Mouse (Mus musculus): Measurements from ENCODE around the gene Padi3.

Padi3 gene

GRCm38 (mm10) chr4:140815996-140816917 is 5.8 kb upstream of the Padi3 start:
- DNase-seq (ENCODE audit: low spot score) = peak; percentile 74

DNA sequence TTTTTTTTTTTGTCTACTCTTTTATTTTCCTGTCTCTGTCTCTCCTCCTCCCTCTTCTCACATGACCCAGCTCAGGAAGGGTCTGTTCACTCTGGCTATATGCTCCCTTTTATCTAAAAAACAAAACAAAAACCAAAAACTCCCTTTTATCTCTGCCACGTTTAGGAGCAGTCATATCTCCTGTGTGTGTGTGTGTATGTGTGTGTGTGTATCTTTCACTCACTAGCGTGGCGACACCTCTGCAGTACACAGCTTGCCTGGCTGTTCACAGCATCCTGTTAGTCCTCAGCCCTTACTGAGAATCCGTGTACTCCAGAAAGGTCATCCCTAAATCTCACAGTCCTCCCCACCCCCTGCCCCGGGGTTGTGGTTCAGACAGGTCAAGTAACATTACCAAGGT is 5.0 kb upstream of the Padi3 start:
- DNase-seq (ENCODE audit: low spot score) = no peak

DNA sequence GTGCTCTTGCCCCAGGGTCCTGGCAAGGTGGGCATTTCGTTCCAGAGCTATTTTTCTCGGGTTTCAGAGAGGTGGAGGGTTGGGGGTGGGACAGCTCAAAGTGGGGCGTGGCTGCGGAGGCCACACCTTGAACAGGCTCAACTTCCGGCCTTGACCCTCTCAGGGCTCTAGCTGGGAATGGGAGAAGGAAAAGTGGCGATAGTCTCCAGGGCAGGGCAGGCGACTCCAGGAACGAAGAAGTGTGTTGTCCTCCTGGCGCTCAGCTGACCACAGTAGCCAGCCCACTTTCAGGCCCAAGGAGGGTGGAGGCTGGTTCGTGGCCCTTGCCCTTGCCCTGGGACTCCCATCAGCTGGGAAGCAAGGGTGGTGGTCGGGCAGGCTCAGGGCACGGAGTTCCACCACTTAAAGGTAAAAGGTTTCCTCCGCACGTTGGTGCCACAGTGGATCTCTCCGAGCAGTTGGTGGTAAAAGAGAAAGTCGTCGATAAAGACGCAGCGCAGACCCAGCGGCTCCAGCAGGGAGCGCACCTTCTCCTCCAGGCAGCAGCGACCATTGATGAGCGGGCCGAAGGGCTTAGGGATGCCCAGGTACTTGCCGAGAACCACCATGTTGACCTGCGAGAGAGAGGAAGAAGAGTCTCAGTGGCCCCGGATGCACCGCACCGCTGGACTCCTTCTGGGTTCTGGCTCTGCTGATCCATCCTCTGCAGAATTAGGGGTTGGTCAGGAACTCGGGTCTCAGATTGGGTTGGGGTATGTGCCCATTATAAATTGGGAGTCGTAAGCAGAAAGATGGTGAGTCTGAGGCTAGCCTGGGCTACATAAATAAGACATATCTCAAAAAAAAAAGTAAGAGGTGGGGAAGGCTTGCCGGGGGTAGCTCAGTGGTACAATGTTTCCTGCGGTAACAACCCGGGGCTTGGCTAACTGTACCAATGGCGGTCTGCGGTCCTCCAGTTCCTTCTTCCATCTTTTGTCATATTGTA is 4.1 kb upstream of the Padi3 start:
- DNase-seq (ENCODE audit: low spot score) = no peak

DNA sequence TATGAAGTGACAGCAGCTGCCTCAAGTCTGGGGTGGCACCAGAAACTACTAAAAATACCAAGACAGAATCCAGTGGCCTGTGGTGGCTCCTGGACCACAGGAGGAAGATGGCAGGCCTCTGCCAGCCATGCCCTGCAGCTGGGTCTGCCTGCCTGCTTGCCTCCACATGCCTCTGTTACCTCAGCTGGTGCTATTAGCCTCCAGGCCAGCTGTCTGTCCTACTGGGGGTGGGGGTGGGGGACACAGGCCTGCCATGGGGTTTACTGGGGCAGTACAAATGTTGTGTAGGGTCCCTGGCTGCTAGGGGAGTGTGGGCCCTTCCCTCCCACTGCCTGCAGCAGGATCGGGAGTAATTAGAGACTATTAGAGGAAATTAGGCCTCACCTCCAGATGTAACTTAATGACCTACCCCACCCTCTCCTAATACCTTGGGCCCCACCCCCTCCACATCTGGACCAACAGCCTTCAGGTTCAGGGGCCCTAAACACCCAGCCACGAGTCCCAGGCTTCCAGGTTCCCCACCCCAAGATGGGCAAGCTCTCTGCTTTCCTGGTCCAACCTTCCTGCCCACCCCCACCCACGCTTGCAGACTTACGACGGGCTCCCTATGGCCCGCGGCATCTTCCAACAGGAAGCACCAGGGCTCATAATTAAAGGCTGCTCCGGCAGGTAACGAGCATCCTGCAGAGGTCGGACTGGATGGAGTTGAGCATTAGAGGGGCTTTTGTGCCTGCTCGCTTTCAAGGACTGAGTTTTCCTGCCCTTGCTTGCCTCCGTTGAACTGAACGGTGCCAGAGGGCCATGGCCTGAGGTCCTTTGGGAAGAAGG is 3.1 kb upstream of the Padi3 start:
- DNase-seq (ENCODE audit: low spot score) = no peak

DNA sequence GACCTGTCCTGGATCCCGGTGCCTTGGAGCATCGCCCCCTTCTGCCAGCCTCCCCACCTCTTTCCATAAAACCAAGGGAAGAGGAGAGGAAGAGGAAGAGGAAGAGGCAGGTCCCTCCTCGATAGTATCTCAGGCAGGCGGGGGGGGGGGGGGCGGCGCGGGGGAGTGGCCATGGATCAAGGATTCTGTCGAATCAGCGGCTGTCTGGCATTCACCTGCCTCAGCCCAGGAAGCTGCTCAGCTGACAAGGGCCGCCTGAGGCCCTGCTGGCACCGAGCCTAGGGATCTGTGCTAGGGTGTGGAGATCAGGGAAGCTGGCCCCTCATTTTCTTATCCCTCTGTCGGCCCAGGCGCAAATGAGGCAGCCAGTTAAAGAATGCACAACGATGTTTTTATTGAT is 2.2 kb upstream of the Padi3 start:
- DNase-seq (ENCODE audit: low spot score) = peak; percentile 82

- DNase-seq (ENCODE audit: low spot score) = peak; percentile 70
These were observed 1.7 kb upstream of the Padi3 start for GRCm38 (mm10) chr4:140812191-140812590.

DNA sequence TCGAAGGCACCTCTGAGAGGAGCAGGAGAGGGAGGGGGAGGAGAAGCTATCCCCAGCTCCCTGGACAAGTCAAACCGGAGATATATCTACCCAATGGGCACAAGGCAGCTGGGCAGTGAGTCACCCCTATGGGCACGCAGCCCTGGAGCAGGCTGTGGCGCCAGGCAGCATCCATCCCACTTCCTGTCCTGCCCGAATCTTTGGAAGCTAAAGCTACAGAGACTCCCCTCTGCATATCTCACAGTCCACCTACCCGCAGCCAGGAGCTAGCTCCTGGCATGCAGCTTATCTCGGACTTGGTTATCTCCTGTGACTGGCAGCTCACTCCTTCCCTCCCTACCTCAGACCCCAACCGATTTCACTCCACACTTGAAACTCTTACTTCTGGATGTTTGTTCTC is 1.3 kb downstream of the Padi3 start:
- peak; percentile 60 for DNase-seq (ENCODE audit: low spot score)

DNA sequence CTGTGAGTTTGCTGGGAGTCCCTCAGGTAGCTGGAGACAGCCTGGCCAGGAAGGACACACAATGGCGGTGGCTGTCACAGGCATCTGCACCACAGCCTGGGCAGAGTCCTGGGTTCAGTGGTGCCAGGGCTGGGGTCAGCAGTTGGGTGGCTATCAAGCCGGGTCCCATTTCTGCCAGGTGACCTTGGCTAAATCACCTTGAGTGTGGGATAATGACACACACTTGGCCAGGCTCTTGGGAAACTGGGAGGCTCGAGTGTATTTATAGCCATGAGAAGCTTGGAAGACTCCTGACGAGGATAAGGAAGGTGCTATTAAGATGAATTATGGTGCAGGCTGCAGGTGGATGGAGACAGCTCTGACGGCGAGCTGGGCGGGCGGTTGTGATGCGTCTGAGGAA is 5.8 kb downstream of the Padi3 start:
- DNase-seq (ENCODE audit: low spot score) = no peak

- no peak for DNase-seq (ENCODE audit: low spot score)
These were observed 9.1 kb downstream of the Padi3 start for GRCm38 (mm10) chr4:140801364-140801763.

DNA sequence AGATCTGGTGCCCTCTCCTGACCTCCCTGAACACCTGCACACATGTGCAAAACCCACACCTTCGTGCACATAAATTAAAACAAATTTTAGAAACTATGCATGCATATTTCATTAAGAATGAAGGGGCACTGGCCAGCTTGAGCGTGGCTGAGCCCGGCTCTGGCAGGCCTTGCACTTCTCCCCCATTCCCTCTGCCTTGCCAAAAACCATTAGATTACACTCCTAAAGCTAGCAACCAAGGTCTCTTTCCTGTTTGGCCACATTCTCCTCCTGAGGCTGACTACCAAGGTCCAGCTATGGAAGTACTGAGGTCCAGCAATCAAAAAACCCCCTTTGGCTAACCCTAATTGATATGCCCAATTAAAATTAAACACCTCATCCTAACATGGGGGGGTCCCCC is 13.7 kb downstream of the Padi3 start:
- DNase-seq (ENCODE audit: low spot score) = no peak

DNA sequence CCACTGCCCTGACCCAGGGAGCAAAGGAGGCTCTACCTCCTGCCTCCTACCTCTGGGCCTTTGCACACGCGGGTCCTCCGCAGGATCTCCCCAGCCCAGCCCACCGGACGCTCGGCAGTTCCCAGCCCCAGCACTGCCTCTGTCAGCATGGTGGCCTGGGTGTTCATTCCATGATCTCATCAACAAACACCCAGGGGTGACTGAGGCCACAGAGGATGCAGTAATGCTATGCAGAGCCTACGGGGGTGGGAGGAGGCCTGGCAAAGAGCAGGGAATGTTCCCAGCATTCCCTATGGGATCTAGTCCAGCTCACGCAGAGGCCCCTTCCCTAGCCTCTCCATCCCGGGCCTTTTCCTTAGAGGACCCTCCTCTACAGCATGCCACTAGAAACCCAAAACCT is 15.8 kb downstream of the Padi3 start:
- DNase-seq (ENCODE audit: low spot score) = no peak

DNA sequence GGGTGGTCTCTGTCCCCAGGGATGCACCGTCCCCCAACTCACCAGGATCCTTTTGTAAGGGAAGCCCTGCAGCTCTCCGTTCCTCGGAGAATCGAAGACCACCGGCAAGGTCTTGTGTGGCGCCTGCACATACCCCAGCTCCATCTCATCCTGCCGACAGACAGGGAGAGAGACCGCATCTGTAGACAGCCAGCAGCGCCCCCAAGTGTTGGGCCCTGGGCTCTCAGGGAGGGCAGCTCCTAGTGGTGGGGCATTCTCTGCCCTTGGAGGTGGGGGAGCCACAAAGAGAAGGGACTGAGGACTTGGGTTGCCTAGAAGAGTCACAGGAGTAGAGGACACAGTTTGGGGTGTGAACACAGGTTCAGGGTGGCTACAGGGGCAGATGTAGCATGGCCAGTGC is 16.7 kb downstream of the Padi3 start:
- DNase-seq (ENCODE audit: low spot score) = no peak

- DNase-seq (ENCODE audit: low spot score) = no peak
These were observed 17.9 kb downstream of the Padi3 start for GRCm38 (mm10) chr4:140792584-140792983.

- DNase-seq (ENCODE audit: low spot score) = no peak
These were observed 19.4 kb downstream of the Padi3 start for GRCm38 (mm10) chr4:140791071-140791470.

GRCm38 (mm10) chr4:140789983-140790382 is 20.5 kb downstream of the Padi3 start:
- no peak for DNase-seq (ENCODE audit: low spot score)

DNA sequence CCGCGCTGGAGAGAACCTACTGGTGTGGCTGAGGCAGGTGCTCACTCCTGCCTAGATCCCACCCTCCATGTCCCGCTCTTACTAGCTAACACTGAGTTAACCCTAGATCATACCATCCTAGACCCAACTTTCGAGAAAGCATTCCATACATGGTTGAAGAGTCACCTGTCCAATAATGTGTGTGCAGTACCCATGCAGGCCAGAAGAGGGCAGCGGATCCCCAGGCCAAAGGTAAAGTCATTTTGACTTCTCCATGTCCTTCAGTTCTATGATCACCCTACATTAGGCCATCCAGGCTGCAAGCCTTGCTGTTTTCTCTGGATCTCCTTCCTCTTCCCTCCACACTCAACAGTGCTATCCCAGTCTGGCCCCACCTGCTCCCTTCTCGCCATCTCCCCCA is 21.5 kb downstream of the Padi3 start:
- DNase-seq (ENCODE audit: low spot score) = peak; percentile 48

DNA sequence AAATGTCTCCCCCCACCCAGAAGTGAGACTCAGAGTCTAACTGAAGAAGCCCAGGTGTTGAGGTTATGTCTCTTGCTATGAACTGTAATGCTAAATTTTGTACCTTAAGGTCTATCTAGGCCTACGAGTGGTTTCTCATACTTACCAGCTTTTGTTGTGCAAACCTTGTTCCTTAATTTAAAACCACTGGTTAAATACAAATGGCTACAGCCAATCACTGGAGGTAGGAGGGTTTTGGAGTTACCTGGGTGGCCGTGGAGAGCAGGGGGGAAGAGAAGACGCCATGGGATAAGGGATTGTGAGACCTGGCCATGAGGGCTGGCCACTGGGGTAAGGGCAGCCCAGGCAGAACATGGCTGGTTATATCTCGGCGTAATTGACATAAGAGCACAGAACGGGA is 22.2 kb downstream of the Padi3 start:
- no peak for DNase-seq (ENCODE audit: low spot score)

GRCm38 (mm10) chr4:140787414-140787813 is 23.0 kb downstream of the Padi3 start:
- DNase-seq (ENCODE audit: low spot score) = no peak

DNA sequence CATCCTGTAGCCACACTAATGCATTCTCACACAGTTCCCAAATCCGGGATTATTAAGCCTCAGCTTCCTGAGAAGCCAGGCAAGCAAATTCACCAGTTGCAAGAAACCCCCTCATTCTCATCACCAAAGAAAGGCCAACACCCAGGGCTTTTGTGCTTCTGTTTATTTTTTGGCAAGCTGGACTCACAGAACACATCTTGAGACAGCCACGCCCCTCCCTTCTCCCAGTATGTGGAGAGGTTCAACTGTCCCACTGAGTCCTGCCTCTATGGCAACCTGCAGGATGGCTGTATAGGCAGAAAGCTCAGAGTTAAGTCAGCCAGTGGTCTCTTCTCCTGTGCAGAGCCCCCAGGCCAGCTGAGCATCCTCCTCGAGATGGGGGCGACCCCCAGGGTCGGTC is 25.2 kb downstream of the Padi3 start:
- DNase-seq (ENCODE audit: low spot score) = no peak

GRCm38 (mm10) chr4:140784292-140784945 is 26.0 kb downstream of the Padi3 start:
- DNase-seq (ENCODE audit: low spot score) = no peak

DNA sequence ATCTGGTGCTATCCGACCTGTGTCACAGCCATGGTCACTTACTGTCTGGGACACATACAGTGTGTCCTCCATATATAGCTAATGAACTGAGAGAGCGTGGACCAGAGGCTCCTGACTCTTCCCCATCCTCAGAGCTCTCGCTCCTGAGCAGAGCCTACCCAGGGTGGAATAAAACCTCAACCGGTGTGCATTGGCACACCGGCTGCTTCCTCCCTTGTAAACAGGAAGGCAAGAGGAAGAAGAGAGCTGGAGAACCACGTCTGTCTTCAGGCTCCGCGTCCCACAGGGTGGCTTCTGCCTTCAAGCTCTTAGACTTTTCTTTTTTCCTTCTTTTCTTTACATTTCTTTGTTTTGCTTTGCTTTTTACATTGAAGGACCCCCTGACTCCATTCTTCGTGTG is 27.6 kb downstream of the Padi3 start:
- DNase-seq (ENCODE audit: low spot score) = no peak
